Mouse (Mus musculus): Measurements from ENCODE around the gene 1700001J03Rik. TPM values are rescaled to one million over a fixed set of nuclear protein-coding genes. Genes with fewer than 3 reads are reported as not detected.

Gene 1700001J03Rik
- total and polyA plus RNA-seq, 3 experiments: 0.18 TPM; not detected in 2

DNA sequence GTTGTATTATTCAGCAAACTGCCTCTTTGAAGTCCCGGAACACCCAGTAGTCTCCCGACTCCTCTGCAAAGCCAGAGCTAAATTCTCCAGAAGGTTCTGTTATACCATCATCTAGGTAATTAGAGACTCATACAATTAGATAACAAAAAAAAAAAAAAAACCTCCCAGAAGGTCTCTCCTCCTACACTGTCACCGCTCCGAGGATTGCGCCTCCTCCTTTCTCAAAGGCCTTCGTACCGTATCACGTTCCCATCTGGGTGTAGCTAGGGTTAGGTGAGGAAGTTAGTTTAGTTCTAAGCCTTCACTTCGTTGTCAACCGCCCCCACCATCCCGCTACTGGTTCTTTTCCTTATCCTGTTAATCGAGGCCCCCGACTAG, 35.4 kb upstream of the 1700001J03Rik start (continued):
- peak; percentile 47; the same call in 1 of the 2 replicates for TF ChIP-seq USF1 (IDR thresholded peaks at IDR 0.05; ENCODE audit: low read depth, low read length)

DNA sequence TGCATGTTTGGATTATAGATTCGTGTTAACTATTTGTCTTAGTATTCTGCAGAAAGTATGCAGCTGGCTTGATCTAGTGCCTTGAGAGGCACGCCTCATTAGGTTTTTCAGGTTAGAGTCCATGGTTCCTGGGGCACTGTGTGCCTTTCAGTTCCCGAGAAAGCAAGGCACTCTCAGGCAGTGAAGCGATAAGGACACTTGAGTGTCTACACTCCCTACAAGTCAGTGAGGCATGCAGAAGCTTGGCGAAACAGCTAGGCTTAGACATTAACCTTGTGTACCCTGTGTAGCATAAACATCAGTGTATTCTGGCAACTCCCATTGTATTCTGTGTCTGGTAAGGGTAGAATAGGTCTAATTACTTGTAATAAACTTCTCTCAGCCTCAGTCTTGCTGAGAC, 20.4 kb upstream of the 1700001J03Rik start:
- H3K36me3 ChIP-seq (ENCODE audit: control insufficient read depth in 1 of 2, insufficient read depth in 2 of 2, low read length in 2 of 2): peaks cover 0 to 38% of the 10 kb centered on the region in 2 experiments; a peak in 2 of 4 replicates
- H3K27ac ChIP-seq (ENCODE audit: control insufficient read depth, low read depth, low read length): no peak overlapping the region
- no peaks in the 10 kb centered on the region for H3K4me1 ChIP-seq (ENCODE audit: control insufficient read depth in 1 of 2, insufficient read depth in 2 of 2, low read length in 2 of 2)
- H3K9me3 ChIP-seq (replicated peaks; ENCODE audit: insufficient read depth, low read length): no peaks in the 10 kb centered on the region
- H3K4me3 ChIP-seq (ENCODE audit: control insufficient read depth in 1 of 2, insufficient read depth in 1 of 2, low read depth in 2 of 2, low read length in 2 of 2): no peak overlapping the region
- H3K79me2 ChIP-seq (ENCODE audit: control insufficient read depth, insufficient read depth, low read length, poor library complexity): no peaks in the 10 kb centered on the region
- no peak for DNase-seq (ENCODE audit: low read depth, low spot score)
- H3K9ac ChIP-seq (ENCODE audit: control insufficient read depth, low read depth, low read length, poor library complexity, severe bottlenecking): no peak overlapping the region
- no peaks in the 10 kb centered on the region for H3K27me3 ChIP-seq (ENCODE audit: control insufficient read depth in 1 of 2, insufficient read depth in 2 of 2, low read length in 2 of 2)
- TF ChIP-seq RCOR1 (IDR thresholded peaks at IDR 0.05; ENCODE audit: low read depth, low read length): no peak
- no peak for TF ChIP-seq GABPA (IDR thresholded peaks at IDR 0.05; ENCODE audit: low read depth, low read length)
- TF ChIP-seq ZNF384 (IDR thresholded peaks at IDR 0.05; ENCODE audit: low read depth, low read length): no peak
- TF ChIP-seq CHD1 (IDR thresholded peaks at IDR 0.05; ENCODE audit: low read depth, low read length): no peak
- TF ChIP-seq SMC3 (IDR thresholded peaks at IDR 0.05; ENCODE audit: low read depth, low read length): no peak
- no peak for TF ChIP-seq USF1 (IDR thresholded peaks at IDR 0.05; ENCODE audit: low read depth, low read length)
- no peak for TF ChIP-seq TAL1 (IDR thresholded peaks at IDR 0.05; ENCODE audit: low read length)
- no peak for TF ChIP-seq MAX (IDR thresholded peaks at IDR 0.05; ENCODE audit: low read length)
- no peak for TF ChIP-seq CTCF (IDR thresholded peaks at IDR 0.05 in 2 of 3, conservative IDR thresholded peaks at IDR 0.05 in 1 of 3; ENCODE audit: control insufficient read depth in 1 of 3, insufficient read depth in 1 of 3, low read depth in 2 of 3, low read length in 3 of 3, poor library complexity in 1 of 3, severe bottlenecking in 1 of 3)
- no peak for TF ChIP-seq MAZ (IDR thresholded peaks at IDR 0.05; ENCODE audit: low read depth, low read length)
- TF ChIP-seq RAD21 (IDR thresholded peaks at IDR 0.05; ENCODE audit: low read depth, low read length): no peak
- no peak for TF ChIP-seq ZMIZ1 (IDR thresholded peaks at IDR 0.05; ENCODE audit: low read depth, low read length)
- no peak for TF ChIP-seq E2F4 (IDR thresholded peaks at IDR 0.05; ENCODE audit: borderline replicate concordance, low read depth, low read length)
- no peak for TF ChIP-seq MYB (IDR thresholded peaks at IDR 0.05; ENCODE audit: low read depth, low read length)
- no peak for TF ChIP-seq TBP (IDR thresholded peaks at IDR 0.05; ENCODE audit: low read depth, low read length)
- TF ChIP-seq ETS1 (IDR thresholded peaks at IDR 0.05; ENCODE audit: low read depth, low read length): no peak
- TF ChIP-seq POLR2A (IDR thresholded peaks at IDR 0.05; ENCODE audit: control insufficient read depth in 1 of 2, insufficient read depth in 1 of 2, low read depth in 1 of 2, low read length in 2 of 2, poor library complexity in 1 of 2): no peak
- no peak for TF ChIP-seq JUND (IDR thresholded peaks at IDR 0.05; ENCODE audit: low read depth, low read length)
- no peak for TF ChIP-seq POLR2AphosphoS2 (IDR thresholded peaks at IDR 0.05; ENCODE audit: low read length)

DNA sequence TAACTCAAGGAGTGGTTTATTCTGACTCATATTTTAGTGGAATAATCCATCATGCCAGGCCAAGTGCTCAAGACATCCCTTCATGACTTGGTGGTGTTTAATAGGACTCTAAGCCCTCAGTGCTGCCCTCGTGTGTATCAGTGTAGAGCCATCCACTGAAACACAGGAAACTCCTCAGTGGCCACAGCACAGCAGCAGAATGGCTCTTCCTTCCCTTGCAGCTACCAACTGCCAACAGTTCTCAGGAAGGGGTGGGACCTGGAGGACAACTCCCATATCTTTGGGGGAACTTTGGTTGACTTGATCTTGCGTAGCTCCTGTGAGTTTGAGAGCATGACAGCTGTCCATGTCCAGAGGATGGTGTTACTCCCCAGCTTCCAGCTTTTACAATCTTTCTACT, 18.8 kb upstream of the 1700001J03Rik start:
- Histone ChIP-seq H3K9me3 (replicated peaks; ENCODE audit: insufficient read depth, low read length) (no peaks in the 10 kb centered on the region), H3K36me3 (ENCODE audit: control insufficient read depth in 1 of 2, insufficient read depth in 2 of 2, low read length in 2 of 2) (peaks cover 0 to 25% of the 10 kb centered on the region in 2 experiments; a peak in 2 of 4 replicates), H3K4me3 (ENCODE audit: control insufficient read depth in 1 of 2, insufficient read depth in 1 of 2, low read depth in 2 of 2, low read length in 2 of 2) (no peak overlapping the region), H3K27ac (ENCODE audit: control insufficient read depth, low read depth, low read length) (no peak overlapping the region), H3K79me2 (ENCODE audit: control insufficient read depth, insufficient read depth, low read length, poor library complexity) (no peaks in the 10 kb centered on the region), H3K27me3 (ENCODE audit: control insufficient read depth in 1 of 2, insufficient read depth in 2 of 2, low read length in 2 of 2) (no peaks in the 10 kb centered on the region), H3K9ac (ENCODE audit: control insufficient read depth, low read depth, low read length, poor library complexity, severe bottlenecking) (no peak overlapping the region), H3K4me1 (ENCODE audit: control insufficient read depth in 1 of 2, insufficient read depth in 2 of 2, low read length in 2 of 2) (no peaks in the 10 kb centered on the region)
- TF ChIP-seq SMC3 (IDR thresholded peaks at IDR 0.05; ENCODE audit: low read depth, low read length): peak; percentile 6; the same call in 1 of the 2 replicates
- TF ChIP-seq CHD2 (IDR thresholded peaks at IDR 0.05; ENCODE audit: low read length): no peak
- peak in 1 of 3 experiments; percentile 6; a peak in 1 of 6 replicates for TF ChIP-seq CTCF (IDR thresholded peaks at IDR 0.05 in 2 of 3, conservative IDR thresholded peaks at IDR 0.05 in 1 of 3; ENCODE audit: control insufficient read depth in 1 of 3, insufficient read depth in 1 of 3, low read depth in 2 of 3, low read length in 3 of 3, poor library complexity in 1 of 3, severe bottlenecking in 1 of 3)
- DNase-seq (ENCODE audit: low read depth, low spot score): peak; percentile 27
